Mouse (Mus musculus) bone marrow macrophage, adult 2 months (primary cell): ENCODE results near the gene Ccdc159.
A peak's percentile ranks its signal among the peaks of the same experiment; 100 is the strongest.

Source experiments
- CTCF ChIP-seq: IDR thresholded peaks from 2 replicates; pipeline ENCODE4 v1.5.1; 2012; ENCODE audit warnings: low read depth, mild to moderate bottlenecking, low read length, moderate library complexity
- POLR2A ChIP-seq: IDR thresholded peaks from 2 replicates; pipeline ENCODE4 v1.6.1; 2012; ENCODE audit warnings: mild to moderate bottlenecking, low read depth, low read length, borderline replicate concordance

- TF ChIP-seq CTCF, result peak; percentile 61
- no peak for TF ChIP-seq POLR2A
Observed at GRCm38 (mm10) chr9:21955225-21955569, 27.9 kb downstream of the Ccdc159 start.
